Mouse (Mus musculus): Measurements from ENCODE around the gene Map2k2.

- TF ChIP-seq CTCF (IDR thresholded peaks at IDR 0.05) (no peak), EP300 (IDR thresholded peaks at IDR 0.05) (no peak)
These were observed 27.8 kb upstream of the Map2k2 start for GRCm38 (mm10) chr10:81077916-81078315.
